Mouse (Mus musculus): ENCODE measurements around the gene Gm973.
"Not testable (repeated sequence)": the region's sequence is repeated elsewhere in the genome, so short reads cannot be mapped to it uniquely, and the experiment has no call there.

The Gm973 gene

GRCm38 (mm10) chr1:59625410-59625809, 109.3 kb downstream of the Gm973 start:
- DNase-seq (ENCODE audit: low spot score in 2 of 2): no peak

GRCm38 (mm10) chr1:59629194-59629593, 113.1 kb downstream of the Gm973 start:
- DNase-seq (ENCODE audit: low spot score in 2 of 2): no peak

DNA sequence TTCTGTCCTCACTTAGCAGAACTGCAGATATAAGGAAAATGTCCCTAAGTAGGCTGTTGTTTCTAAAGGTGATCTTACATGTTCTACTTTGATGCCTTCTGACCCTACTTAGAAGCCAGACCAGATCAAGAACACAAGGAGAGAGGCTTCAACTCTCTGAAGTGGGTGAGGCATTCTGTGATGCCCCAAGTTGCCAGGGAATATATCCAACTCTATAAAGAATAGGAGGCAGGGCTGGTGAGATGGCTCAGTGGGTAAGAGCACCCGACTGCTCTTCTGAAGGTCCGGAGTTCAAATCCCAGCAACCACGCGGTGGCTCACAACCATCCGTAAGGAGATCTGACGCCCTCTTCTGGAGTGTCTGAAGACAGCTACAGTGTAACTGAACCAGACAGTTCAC, 114.3 kb downstream of the Gm973 start:
- not testable (repeated sequence) for DNase-seq (ENCODE audit: low spot score in 2 of 2)

DNA sequence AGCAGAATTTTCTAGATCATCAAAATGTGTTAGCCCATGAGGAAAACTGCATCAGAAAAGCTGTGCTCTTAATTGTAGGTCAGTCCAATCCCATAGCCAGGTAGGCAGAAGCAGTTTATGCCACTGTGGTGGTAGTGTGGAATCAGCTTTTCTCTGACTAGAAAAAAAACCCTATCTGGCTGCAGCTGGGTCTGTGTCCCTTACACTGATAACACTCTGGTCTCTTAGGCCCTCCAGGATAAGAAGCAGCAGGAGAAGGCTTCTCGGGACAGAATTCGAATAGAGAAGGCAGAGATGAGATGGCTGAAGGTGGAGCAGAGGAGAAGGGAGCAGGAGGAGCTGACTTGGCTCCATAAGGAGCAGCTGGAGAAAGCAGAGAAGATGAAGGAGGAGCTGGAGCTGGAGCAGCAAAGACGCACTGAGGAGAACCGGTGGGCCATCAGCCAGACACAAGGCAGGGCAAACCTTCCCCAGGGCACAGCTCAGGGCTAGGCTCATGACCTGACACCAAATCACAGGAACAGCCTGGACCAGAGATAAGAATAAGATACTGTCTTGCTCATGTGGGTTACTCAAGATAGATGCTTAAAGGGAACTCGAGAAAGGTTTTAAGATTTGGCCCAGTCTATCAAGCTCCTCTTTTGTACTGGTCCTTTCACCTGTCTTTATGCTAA, 116.1 kb downstream of the Gm973 start:
- no peak for DNase-seq (ENCODE audit: low spot score in 2 of 2)

- DNase-seq (ENCODE audit: low spot score in 2 of 2): no peak
These were observed 117.0 kb downstream of the Gm973 start for GRCm38 (mm10) chr1:59633056-59633455.

- DNase-seq (ENCODE audit: low spot score in 2 of 2): no peak
These were observed 120.3 kb downstream of the Gm973 start for GRCm38 (mm10) chr1:59636349-59636748.

GRCm38 (mm10) chr1:59638371-59638770, 122.3 kb downstream of the Gm973 start:
- DNase-seq (ENCODE audit: low spot score in 2 of 2): no peak

- DNase-seq (ENCODE audit: low spot score in 2 of 2): no peak
These were observed 126.4 kb downstream of the Gm973 start for GRCm38 (mm10) chr1:59642488-59642887.

DNA sequence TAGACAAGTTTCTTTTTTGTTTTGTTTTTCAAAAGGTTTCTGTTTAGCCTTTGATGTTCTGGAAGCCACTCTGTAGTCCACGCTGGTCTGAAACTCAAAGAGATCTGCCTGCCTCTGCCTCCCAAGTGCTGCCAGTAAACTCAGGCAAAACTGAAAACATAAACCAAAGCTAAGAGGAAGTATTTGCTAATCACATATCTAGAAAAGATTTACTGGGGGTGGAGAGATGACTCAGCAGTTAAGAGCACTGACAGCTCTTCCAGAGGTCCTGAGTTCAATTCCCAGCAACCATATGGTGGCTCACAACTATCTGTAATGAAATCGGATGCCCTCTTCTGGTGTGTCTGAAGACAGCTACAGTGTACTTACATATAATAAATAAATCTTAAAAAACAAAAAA, 130.4 kb downstream of the Gm973 start:
- DNase-seq (ENCODE audit: low spot score in 2 of 2): not testable (repeated sequence)

- no peak for DNase-seq (ENCODE audit: low spot score in 2 of 2)
These were observed 135.2 kb downstream of the Gm973 start for GRCm38 (mm10) chr1:59651201-59651819.

DNA sequence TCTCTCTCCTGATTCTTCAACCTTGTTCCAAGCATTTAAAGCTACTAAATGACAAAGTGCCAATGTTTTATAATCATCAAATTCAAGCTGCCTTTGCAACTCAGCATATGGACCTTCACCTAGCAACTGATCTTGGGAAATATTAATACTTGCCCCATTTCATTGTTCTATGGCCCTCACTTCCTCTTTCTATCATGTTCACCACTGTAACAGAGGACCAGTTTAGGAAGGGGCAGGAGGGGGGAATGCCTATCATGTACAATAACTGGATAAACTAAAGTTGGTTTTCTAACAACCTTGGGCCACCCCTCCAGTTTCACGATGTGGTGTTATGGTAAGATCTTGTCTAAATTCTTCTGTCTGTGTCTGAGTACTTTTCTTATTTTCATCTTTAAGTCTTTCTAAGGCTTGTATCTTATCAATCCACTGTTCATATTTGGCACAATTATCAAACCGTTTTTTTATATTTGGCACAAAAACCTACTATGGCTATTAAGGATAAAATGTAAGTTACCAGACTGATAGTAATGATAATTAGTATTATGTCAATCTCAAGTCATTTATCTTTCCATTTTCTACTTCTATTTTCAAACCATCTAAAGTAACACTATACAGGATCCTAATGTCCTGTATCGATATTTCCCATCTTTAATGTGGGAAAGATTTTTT, 137.3 kb downstream of the Gm973 start:
- no peak for DNase-seq (ENCODE audit: low spot score in 2 of 2)

DNA sequence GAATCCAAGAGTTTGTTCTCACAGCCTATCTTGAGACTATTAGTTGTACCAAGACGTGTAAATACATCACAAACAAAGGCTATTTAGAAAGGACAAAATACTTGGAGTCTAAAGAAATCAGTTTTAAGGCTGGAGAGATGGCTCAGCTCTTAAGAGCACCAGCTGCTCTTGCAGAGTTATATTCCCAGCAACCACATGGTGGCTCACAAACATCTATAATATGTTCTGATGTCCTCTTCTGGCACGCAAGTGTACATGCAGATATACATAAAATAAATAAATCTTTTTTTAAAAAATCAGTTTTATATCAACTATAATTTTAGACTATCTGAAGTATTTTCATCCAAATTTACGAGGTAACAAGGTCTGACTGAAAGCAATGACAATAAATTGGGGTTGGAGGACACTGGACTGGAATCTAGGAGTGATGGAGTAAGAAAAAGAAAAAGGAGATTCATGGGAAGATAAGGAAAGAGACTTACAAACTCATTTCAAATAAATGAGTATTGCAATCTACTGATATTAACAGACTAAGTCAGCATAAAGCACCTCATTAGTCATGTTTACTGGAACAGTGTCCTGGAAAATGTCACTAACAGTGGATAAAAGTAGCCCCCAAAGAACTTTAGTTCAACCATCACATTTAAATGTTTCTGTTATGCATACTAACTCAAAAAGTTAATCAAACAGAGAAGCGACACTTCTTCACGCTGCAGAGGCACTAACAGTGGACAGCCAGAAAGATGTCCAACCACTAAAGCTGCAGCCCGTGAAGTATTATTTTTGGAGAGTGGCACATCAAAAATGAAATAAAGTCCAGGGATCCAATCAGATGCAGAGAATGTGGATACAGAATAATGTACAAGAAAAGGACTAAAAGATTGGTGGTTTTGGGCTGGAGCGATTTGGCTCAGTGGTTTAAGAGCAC, 140.4 kb downstream of the Gm973 start:
- no peak for DNase-seq (ENCODE audit: low spot score in 2 of 2)

GRCm38 (mm10) chr1:59663456-59664135, 147.5 kb downstream of the Gm973 start:
- no peak for DNase-seq (ENCODE audit: low spot score in 2 of 2)

DNA sequence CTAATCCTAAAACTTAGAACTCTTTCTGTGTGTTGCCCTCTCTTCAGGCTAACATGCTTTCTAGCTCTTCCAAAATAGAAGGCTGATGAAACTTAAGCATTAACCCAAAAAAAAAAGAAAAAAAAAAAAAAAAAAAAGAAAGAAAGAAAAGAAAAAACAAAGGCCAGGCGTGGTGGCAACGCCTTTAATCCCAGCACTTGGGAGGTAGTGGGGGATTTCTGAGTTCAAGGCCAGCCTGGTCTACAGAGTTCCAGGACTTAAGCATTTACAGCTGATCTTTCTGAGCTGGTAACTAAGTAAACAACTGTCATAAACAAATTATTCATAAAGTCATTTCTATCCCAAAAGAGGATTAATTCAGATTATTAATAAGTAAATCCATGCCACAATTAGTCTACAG, 152.8 kb downstream of the Gm973 start:
- DNase-seq (ENCODE audit: low spot score in 2 of 2): no peak

DNA sequence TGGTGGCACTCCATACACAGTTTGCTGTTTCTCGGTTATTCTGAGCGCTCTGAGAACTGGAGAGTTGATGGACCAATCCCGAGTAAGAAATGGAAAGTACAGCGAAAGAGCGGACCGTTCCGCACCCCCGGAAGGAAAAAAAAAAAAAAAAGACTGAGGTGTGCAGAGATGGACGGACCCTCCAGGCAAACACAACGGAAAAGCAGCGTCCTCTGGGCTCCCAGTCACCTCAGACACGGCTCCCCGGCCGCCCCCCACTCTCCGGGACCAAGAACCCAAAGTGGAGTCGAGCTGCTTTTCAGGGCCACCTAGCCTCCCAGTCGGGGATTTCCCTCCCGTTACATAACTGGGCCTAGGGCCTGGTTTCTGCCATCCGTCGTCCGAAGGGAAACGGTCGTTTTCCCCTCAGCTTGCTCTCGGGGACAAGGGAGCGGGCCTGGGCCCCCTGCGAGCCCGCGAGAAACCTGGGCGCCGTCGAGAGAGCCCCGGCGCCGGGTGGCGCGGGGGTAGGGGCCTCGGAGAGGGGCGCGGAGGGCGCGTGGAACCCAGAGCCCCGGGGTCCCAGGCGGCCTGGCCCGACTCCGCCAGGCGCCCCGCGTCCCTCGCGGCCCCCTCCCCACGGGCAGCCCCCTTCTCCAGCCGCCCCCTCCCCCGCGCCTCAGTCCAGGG, 154.0 kb downstream of the Gm973 start:
- DNase-seq (ENCODE audit: low spot score in 2 of 2): peak in 1 of 2 experiments; percentile 4

DNA sequence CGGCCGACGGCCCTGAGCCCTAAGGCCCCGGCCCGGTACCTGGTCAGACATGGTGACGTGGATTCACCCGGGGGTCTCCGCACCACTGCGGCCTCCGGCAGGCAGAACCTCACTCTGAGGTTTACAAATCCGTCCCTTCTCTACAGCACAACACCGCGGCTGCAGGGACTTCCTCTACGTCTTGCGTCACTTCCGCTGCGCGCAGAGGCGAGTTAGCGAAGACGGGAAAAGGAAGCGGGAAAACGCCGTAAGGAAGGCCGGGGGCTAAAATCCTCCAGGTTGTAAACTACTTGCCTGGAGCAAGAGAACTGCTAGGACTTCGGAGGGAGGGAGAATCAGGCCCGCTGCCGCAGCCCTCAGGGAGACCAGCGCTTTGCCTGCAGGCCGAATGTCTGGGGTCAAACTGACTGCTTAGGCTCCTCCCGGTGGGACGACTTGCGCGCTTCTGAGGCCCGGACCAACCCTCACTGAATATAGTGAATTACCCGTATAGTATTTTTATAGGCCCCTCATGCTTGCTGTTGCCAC, 154.6 kb downstream of the Gm973 start, which contains the start of gene Sumo1:
Gene Sumo1, minus strand, starts transcription at position 194 of the 528 bp plus-strand sequence.
- peak; percentile 81 to 84 for DNase-seq (ENCODE audit: low spot score in 2 of 2)

DNA sequence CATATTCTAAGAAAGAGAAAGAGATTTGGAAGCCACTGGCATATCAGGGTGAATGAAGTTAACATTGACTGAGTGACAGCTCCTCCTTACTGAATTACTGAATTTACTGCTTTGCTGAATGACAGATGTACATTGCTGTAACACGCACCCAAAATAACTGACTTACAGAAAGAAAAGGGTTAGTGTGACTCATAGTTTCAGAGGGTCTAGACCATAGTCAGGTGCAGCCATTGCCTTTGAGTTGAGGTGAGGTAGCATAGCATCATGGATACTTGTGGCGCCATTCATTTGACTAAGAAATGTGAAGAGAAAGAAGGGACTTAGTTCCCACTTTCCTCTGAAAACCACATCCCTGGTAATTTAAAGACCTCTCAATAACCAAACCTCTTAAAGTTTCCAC, 157.6 kb downstream of the Gm973 start:
- no peak for DNase-seq (ENCODE audit: low spot score in 2 of 2)

DNA sequence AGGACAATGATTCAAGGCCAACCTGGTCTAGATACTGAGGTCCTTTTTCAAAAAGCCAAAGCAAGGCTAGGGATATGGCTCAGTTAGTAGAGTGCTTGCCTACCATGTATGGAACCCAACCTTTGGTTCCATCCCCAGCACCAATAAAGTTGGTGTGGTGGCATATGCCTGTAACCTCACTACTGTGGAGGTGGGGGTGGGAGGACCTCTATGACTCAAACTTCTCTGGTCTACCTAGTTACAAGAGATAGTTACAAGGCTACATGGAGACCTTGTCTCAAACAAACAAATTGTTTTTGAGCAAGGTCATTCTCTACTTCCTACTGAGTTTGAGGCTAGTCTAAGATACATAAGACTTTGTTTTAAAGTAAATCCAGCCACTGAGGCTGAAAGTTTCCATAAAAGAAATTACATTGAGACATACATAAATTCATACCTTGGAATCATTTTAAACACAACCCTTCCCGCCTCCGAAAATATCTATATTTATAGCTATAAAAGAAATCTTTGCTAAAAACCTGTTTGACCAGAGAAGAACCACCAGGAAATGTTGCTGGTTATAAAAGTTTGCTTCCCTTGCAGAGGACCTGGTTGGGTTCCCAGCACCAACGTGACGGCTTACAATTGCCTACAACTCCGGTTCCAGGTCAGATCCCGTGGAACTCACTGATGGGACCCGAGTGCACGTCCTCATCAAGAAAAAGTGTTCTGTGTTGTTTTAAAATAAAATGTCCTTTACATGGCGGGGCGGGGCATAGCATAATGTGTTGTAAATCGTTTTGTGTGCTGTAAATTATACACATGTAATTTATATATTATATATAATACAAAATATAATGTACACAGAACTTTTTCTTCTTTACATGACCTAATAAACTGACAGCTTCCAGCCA, 168.1 kb downstream of the Gm973 start:
- DNase-seq (ENCODE audit: low spot score in 2 of 2): peak in 1 of 2 experiments; percentile 12

Data from frontal cortex, postnatal 14 days (tissue).